Comparison of ENCODE assay signal across 10 mouse cellular contexts in genomic region chr4:130140992-130141402, GRCm38 (mm10). TPM values are rescaled to one million over a fixed set of nuclear protein-coding genes. Genes with fewer than 3 reads are reported as not detected.
DNase-seq lines count a peak whose midpoint lies in the region; ATAC-seq and TF ChIP-seq lines count a peak whose summit lies in the region.
"Had no signal": no experiment of that assay in that cellular context is flagged by ENCODE, and none has a peak within 500 bp of the region (broad histone marks: within the 10 kb centered on the region; RNA-seq: fewer than 3 reads in every experiment).

No protein-coding gene starts in this region.

- H3K36me3 ChIP-seq in hindbrain, embryonic 11.5 days (ENCODE audit: control insufficient read depth, insufficient read depth, low read length), result no peaks in the 10 kb centered on the region
- no peaks in the 10 kb centered on the region for H3K36me3 ChIP-seq in myocyte (ENCODE audit: control insufficient read depth, insufficient read depth)

- H3K9ac ChIP-seq in hindbrain, embryonic 11.5 days (ENCODE audit: low read depth, low read length), result no peak overlapping the region

- H3K9me3 ChIP-seq in hindbrain, embryonic 11.5 days (ENCODE audit: control insufficient read depth, low read length), result no peaks in the 10 kb centered on the region

- peak; percentile 83 for DNase-seq in brain, adult 2 months (ENCODE audit: low read depth, low spot score)
- peak; percentile 45 for DNase-seq in hindbrain, embryonic 11.5 days (ENCODE audit: low spot score)
- peak; percentile 52 to 71 for DNase-seq in left cerebral cortex, adult 18-20 months (ENCODE audit: low spot score in 2 of 2)
- DNase-seq in urinary bladder, postnatal 36 days (ENCODE audit: low spot score in 2 of 2), result no peak
- no peak for DNase-seq in spleen, postnatal 4 days (ENCODE audit: low spot score in 2 of 2)
- no peak for DNase-seq in lung, postnatal 14 days
- no peak for DNase-seq in ovary, adult 18-20 months (ENCODE audit: low spot score)
- DNase-seq: kidney, postnatal 25 days; thymus, postnatal 36 days had no signal

- 61% methylated on average over 9 of the region's 9 CpGs for WGBS in hindbrain, embryonic 11.5 days

- TF ChIP-seq POLR2A in myocyte (IDR thresholded peaks at IDR 0.05; ENCODE audit: insufficient read length, low read depth), result no peak

- H3K4me1 ChIP-seq in hindbrain, embryonic 11.5 days (replicated peaks; ENCODE audit: control insufficient read depth, insufficient read depth, low read length), result peaks cover 4% of the 10 kb centered on the region; the same call in 1 of the 2 replicates

- peak; percentile 37; the same call in 1 of the 2 replicates for ATAC-seq in hindbrain, embryonic 11.5 days (ENCODE audit: low FRiP score)

- H3K27ac ChIP-seq in hindbrain, embryonic 11.5 days (ENCODE audit: low read depth, low read length), result no peak overlapping the region

- no peak overlapping the region for H3K4me3 ChIP-seq in hindbrain, embryonic 11.5 days (ENCODE audit: low read depth, low read length)
- H3K4me3 ChIP-seq in myocyte, result no peak overlapping the region

- H3ac ChIP-seq in myocyte (ENCODE audit: control insufficient read depth, insufficient read length), result no peak overlapping the region

- no peak overlapping the region; the same call in 1 of the 2 replicates for H3K4me2 ChIP-seq in hindbrain, embryonic 11.5 days (replicated peaks; ENCODE audit: low read depth, low read length)
- H3K4me2 ChIP-seq in myocyte (ENCODE audit: low read depth), result no peak overlapping the region

- no peaks in the 10 kb centered on the region for H3K79me2 ChIP-seq in myocyte (ENCODE audit: control insufficient read depth, insufficient read depth)

- peaks cover 31% of the 10 kb centered on the region for H3K27me3 ChIP-seq in hindbrain, embryonic 11.5 days (ENCODE audit: control insufficient read depth, insufficient read depth, low read length)
- peaks cover 59% of the 10 kb centered on the region for H3K27me3 ChIP-seq in myocyte (ENCODE audit: control insufficient read depth, insufficient read depth, insufficient read length)

TF ChIP-seq in myocyte, 11 proteins besides CTCF, POLR2A, EP300 and RAD21:
- TF ChIP-seq MYOG (IDR thresholded peaks at IDR 0.05; ENCODE audit: control insufficient read depth in 1 of 3, insufficient read depth in 1 of 3, insufficient read length in 2 of 3, low read depth in 2 of 3) (peak in 2 of 3 experiments; percentile 39 to 52), MYOD1 (IDR thresholded peaks at IDR 0.05; ENCODE audit: control insufficient read depth in 1 of 3, insufficient read length in 2 of 3, low read depth in 2 of 3) (peak in 2 of 3 experiments; percentile 75 to 76), CEBPB (IDR thresholded peaks at IDR 0.05; ENCODE audit: insufficient read depth, poor library complexity, severe bottlenecking) (no peak)
TF ChIP-seq in myocyte: peak in this region for 2.

RNA-seq across cellular contexts. Expression of gene Hcrtr1, which starts 1.8 kb away (rescaled TPM):
- polyA plus RNA-seq in hindbrain, embryonic 11.5 days (2014; fragmentation: Nextera tagmentation; extraction: Ambion mirVana), result 0.46 and 0.59 TPM in 2 replicates
- total RNA-seq in left cerebral cortex, adult 18-20 months (2021), result 1 to 10 TPM; 1.6 to 2.4 TPM
- polyA plus RNA-seq in myocyte (2012; fragmentation: generic; extraction: Trizol), result not detected

RNA-seq across cellular contexts. Expression of gene Tinagl1, which starts 33.9 kb away (rescaled TPM):
- 8.2 and 10.0 TPM in 2 replicates for polyA plus RNA-seq in hindbrain, embryonic 11.5 days (2014; fragmentation: Nextera tagmentation; extraction: Ambion mirVana)
- 10 to 100 TPM; 10.5 to 19.5 TPM for total RNA-seq in left cerebral cortex, adult 18-20 months (2021)
- polyA plus RNA-seq in myocyte (2012; fragmentation: generic; extraction: Trizol), result 1.6 TPM

RNA-seq across cellular contexts. Expression of gene Pef1, which starts 38.6 kb away (rescaled TPM):
- 71.4 and 72.4 TPM in 2 replicates for polyA plus RNA-seq in hindbrain, embryonic 11.5 days (2014; fragmentation: Nextera tagmentation; extraction: Ambion mirVana)
- 10 to 100 TPM; 79.7 to 82.3 TPM for total RNA-seq in left cerebral cortex, adult 18-20 months (2021)
- 62.4 TPM for polyA plus RNA-seq in myocyte (2012; fragmentation: generic; extraction: Trizol)

Comparison
In these comparisons a context has a peak if more than half of its experiments do, and no peak if none do; other contexts are left out.
1. DNase-seq: peak in brain, adult 2 months (single experiment), hindbrain, embryonic 11.5 days (single experiment) and left cerebral cortex, adult 18-20 months (2 of 2); none in urinary bladder, postnatal 36 days (0 of 2), spleen, postnatal 4 days (0 of 2), lung, postnatal 14 days (single experiment) and ovary, adult 18-20 months (single experiment).